Mouse (Mus musculus) left cerebral cortex, adult 9 months (tissue): Measurements from ENCODE around the gene Lypd6b.

Experiments
- DNase-seq, 2 experiments: peaks; one replicate each; pipeline ENCODE4 v3.0.0; 2022; ENCODE audit warnings: low spot score in 2 of 2

Gene Lypd6b

DNA sequence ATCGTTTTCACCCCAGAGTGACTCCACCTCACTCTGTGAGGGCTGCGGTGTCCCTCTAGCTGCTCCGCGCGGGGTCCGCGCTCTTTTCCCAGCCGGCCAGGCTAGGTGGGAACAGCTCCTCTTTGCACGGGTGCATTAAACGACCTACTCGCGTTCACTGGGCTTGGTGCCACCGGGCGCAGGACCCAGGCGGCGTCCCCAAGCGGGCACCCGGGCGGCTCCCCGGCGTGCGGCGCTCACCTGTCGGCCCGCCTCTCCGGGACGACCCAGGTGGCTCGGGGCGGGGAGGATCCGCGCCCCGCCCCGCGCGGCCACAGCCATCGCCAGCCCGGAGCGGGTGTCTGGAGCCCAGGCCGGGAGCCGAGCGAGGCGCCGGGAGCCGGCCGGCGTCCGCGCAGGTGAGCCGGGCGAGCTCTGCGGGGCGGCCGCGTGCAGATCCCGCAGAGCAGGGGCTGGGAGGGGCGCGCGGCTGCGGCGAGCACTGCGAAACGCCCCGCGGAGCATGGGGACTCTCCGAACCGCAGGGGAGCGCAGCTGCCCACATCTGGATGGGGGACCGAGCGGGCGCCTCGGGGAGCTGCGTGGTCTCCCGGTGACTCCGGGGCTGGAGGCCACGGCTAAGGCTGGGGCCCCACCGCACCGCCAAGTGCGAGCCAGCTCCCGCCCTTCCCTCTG lies at the start of gene Lypd6b:
TSS of gene Lypd6b (plus strand) at position 313 of the 675 bp plus-strand sequence.
- DNase-seq = no peak

DNA sequence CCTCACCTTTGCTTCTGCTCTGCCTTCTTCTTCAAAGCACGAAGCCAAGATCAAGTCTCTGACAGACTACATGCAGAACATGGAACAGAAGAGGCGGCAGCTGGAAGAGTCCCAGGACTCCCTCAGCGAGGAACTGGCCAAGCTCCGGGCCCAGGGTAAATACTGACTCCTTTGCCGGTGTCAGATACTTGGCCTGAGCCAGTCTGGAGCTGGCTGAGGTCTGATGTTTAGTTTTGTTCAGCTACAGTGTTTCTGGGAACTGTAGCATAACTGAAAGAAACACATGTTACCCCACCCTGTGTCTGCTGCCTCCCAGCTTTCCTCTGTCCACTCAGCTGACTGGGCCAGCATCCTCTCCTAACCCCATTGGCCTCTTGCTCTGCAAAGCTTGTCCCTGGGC lies 48.4 kb upstream of the Lypd6b start:
- DNase-seq = no peak

DNA sequence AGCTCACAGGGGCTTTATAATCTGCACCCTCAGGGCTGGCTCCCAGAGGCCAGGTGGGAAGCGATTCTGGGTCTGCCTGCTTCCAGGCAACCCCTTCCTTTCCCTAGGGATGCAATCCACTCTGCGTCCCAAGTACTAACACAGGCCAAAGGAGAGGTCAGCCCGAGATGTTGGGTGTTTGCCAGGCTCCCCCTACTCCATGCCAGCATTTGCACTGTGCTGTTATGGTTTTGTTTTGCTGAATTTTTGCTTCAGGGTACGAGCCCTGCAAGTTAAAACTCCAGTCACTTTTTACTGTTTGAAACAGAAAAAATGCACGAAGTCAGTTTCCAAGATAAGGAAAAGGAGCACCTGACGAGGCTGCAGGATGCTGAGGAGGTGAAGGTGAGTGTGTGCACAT lies 46.5 kb upstream of the Lypd6b start:
- DNase-seq = no peak

DNA sequence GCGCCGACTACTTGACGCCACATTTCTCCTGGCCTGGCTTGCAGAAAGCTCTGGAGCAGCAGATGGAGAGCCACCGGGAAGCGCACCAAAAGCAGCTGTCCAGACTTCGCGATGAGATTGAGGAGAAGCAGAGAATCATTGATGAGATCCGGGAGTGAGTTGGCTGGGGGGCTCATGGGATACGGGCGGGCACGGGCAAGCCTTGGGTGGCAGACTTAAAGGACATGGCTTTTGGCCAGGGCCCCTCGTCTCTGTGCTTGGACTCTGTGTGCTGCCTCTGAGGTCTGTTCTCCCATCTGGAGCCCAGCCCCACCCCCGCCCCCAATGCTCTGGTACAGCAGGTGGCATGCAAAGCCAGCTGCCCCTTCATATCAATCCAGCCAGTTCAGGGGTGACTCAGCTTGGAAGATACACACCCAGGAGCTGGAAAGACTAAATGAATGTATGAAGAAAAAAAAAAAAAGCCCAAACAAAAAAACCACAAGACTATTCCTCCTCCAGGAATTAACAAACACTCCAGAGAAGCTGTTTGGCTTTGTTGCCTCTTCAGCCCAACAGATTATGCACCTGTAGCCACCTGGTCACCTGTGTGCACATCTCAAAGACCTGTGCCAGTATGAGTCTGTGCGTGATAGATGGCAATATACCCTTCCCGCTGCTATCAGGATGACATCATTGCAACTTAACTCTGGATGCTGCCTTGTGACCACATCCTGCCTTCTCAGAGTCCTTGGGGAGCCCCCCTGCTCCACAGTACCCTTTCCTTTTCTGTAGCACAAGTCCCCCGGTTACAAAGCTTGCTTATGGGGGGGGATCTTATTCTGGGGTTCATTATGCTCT lies 45.4 kb upstream of the Lypd6b start:
- DNase-seq = peak in 1 of 2 experiments; percentile 57

DNA sequence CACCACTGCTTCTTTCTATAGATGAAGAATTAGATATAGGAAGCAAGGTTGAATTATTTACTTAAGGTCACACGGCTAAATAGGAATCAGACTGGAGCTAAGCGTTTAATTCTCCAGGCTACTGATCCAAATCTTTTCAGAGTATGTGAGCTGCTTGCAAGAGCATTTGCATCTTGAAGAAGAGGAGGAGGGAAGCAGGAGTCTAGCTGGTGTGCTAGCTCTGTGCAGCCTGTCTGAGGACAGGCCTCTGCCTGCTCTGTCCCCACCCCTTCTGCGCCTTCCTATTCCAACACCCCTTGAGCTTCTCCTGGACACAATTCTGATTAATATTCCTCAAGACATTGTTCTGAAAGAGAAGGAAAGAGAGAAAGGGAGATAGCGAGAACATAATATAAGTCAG lies 44.6 kb upstream of the Lypd6b start:
- DNase-seq = no peak

DNA sequence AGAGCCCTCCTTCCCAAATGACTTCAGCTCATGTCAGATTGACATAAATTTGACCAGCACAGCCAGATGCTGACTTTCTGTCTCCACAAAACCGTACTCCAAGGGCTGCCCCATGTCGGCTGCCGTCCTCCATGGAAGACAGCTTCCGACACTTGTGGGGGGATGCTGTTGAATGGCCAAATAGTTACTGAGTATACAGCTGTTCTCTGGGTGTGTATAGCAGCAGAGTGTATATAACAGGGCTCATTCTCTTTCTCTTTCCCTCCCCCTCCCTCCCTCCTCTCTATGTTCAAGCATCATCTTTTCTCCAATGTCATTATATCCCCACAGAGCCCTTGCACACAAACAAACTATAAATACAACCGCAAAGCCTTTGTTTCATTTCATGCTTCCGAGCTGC lies 43.7 kb upstream of the Lypd6b start:
- DNase-seq = no peak

DNA sequence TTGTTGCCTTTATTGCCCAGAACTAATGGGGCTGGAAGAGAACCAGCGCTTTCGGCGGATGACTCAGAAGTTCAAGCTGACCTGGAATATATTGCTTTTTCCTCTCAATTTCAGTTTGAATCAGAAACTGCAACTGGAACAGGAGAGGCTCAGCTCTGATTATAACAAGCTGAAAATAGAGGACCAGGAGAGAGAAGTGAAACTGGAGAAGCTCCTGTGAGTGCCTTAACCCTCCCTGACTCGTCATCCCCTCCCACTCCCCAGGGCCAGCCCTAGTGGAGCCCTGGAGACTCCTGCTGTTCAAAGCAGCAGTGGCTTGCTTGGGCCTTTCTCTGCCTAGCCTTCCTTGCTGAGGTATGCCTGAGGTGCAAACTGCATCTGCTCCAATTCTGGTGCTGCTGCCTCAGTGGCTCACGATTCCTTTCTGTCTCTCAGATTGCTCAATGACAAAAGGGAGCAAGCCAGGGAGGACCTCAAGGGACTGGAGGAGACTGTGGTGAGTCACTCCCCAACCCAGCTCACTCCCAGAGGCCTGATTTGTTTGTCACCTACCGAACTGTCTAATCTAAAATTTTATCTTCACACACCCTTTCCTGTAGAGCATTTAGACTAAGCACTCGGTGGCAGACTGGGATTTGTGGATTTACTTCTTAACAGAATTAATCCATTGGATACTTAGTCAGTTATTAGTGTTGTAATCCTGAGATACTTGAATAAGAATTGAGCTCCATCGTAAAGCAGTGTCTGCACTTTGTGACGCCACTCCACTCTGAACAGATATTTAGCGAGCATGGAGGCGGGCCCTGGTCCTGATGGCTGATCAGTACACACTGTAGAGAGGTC lies 43.0 kb upstream of the Lypd6b start:
- DNase-seq = no peak

DNA sequence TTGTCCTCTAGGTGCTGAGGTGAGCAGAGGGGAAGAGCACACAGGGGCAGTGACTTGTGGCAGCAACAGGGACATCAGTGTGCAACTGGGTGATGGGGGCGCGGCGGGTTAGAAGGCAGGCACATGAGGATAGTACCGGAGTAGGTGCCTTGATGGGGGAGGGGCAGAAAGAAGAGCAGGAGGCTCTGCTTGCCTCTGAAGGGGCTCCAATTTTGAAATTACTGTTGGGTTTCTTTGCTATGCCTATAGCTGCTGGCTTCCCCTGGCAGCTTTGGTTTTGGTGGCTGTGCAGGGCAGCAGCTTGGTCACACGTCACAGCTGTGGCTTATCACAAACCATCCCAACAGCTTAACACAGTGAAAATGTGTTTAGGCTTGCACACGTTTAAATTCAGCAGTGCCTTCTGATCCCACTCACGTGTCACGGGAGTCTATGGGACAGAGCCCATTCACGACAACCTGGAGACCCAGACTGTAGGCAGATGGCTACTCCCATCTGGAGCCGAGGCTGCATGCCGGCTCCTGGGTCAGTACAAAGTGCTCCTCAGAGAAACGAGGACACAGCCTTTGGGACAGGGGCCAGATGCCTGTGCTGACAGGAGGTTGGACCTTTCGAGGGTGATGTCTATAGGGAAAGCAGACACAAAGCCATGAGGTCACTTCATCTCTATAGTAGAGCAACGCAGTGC lies 42.2 kb upstream of the Lypd6b start:
- DNase-seq = no peak

DNA sequence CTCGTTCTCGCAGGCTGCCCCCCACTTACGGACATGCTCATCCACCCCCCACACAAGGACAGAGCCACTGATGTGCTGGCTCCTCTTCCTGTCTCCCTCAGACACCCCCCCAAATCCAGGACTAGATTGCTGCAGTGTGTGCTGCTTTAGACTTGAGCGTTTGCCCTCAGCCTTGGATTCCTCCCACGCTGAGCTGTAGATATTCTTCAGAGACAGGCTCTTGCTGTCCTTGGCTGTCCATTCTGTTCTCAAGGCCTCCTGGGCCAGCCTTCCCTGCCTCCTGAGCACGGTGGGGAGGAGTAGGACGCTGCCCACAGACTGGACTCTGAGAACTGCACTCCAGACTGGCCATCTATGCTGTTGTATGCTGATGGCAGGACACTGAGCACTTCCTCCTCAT lies 40.5 kb upstream of the Lypd6b start:
- DNase-seq = no peak

DNA sequence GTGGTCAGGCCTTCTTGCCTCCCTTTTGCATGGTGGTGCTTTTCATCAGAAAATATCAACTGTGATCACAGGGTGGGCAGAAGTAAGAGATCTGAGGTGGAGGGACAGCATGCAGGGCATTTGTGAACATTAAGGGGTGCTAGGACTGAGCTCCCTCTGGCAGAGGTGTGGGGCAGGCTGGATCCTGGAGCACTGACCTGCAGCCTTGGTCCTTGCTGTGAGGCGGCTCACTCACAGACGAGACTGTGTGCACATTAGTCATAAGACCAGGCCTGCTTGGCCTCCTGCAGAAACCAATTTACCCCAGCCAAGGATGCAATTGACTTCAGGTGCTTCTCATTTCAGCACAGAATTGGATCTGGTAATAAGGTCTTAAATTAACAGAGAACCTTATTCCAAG lies 39.8 kb upstream of the Lypd6b start:
- no peak for DNase-seq

DNA sequence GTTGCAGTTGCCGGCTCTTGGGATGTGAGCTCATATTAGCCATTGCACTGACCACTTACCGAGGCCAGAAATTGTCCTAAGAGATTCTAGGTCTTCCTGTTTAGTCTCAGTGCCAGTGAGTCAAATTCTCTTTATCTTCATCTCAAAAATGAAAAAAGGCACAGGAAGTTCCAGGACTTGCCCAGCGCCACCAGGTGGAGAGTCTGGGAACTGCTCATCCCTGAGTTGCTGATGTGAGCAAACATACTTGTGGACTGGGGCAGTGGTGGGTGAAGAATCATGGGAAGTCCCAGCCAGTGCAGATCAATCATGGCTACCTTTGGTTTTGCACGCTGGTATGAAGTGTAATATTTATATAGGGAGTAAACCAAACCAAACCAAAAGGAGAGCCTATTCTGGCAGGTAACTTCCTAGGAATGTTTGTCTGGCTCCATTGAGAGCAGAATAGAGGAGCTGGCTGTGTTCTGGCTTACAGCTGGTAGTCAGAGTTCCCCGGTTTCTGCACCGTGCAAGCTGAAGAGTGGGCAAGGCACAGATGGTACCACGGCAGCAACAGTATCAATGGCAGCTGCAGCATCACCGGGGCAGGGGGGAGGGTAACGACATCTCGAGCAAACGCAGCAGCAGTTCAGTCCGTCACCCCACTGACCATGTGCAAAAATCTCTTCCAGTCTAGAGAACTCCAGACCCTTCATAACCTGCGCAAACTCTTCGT lies 38.7 kb upstream of the Lypd6b start:
- DNase-seq = peak in 1 of 2 experiments; percentile 76

DNA sequence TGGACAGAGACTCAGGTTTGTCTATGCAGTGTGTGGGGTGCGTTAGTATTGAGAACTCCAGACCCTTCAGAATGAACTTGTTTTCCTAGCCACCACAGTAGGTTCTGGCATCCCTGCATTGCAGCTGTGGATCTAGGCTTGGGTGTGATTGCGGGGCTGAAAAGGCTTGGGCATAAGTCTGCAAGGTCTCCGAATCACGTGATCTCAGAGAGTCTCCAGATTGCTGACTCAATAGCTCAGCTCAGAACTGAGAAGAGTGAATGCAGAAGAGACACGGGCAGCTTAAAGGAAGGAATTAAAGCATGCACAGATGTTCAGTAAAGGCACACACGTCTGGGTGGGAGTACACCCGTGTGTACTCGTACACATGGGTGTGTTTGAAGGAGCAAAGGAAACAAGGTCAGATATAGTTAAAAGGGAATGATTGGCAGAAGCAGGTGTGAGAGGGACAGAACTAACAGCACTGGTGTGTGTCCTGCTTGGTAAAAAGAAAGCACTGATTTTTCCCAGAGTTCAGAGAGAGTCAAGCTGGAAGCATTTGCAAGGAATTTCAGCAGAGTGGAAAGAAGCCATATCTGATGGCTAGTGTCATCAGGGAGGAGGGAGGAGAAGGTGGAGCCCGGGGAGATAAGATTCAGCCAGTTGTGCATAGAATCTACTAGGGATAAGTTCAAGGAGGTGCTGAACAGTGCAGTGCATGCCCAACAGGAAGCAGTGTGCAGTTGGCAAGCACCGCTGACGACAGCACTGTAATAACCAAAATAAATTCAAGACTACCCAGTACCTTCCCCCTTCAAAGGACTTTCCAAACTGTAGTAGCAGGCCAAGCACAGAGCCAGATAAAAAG lies 37.5 kb upstream of the Lypd6b start:
- DNase-seq = no peak

DNA sequence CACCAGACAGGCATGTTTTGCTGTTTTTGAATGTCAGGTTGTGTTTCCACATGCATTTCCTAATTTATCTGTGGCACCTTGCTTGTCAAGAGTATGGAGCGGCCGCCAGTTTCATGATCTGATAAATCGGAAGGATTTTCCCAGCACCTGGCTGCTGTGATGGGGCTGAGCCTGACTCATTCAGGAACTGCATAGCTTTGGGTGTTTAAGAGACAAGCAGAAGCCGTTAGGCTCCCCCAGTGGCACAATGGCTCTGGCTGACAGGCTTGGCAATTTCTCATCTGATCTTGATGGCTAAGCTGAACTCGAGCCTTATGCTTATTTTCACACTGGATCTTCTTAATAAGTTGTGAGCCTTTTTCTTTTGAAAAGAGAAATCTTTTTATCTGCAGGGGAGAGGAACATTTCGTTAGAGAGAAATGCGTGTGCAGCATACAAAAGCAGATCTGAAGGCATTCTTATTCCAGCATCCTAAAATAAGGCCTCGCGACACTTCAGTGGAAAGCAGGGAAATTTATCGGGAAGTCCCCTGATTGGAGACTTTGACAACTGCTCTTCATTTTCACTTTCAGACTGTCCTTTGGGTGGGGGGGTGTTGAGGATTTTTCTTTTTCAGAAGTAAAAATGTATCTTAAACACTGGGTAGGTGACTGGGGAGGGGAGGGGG lies 35.8 kb upstream of the Lypd6b start:
- peak in 1 of 2 experiments; percentile 55 for DNase-seq

DNA sequence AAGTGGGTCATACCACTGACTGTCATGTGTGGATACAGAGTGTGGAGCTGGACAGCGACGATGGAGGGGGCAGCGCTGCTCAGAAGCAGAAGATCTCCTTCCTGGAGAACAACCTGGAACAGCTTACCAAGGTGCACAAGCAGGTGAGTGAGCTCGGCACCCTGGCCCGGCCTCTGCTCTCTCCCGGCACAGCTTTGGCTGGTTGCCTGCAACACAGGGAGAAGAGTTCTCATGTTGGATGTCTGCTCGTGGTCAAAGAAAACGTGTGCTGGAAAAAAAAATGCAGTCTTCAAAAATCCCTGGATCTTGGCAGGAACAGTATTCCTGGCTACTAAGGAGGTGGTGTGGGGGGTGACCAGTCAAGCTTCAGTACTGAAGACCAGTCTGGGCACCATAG lies 35.3 kb upstream of the Lypd6b start:
- DNase-seq = no peak

DNA sequence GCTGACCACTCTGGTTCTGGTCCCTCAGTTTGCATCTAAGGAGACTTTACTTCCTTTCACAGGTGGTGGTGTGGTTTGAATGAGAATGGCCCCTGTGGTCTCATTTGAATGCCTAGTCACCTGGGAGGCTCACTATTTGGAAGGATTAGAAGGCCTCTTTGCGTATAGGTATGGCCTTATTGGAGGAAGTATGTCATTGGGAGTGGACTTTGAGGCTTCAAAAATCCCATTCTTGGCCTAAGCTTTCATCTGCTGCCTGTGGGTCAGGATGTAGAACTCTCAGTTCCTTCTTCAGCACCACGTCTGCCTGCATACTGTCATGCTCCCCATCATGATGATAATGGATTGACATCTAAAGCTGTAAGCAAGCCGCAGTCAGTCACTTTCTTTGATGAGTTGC lies 34.4 kb upstream of the Lypd6b start:
- DNase-seq = no peak

DNA sequence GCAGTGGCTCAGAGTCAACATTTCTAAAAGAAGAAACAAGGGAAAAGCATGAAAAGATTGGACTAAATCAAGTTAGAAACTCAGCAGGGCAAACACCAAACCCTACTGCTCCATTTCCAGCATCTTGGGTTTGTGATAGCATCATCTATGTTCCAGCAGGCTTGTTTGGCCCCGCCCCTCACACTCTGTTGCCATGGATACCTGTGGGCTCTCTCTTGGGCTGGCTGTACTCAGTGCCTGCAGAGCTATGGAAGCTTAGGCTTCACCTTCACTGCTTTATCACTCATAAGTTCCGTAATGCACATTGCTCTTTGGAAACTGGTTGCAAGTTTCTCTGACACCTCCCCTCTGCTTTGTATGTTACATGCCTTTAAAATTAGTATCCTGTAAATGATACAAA lies 32.4 kb upstream of the Lypd6b start:
- peak in 1 of 2 experiments; percentile 69 for DNase-seq

DNA sequence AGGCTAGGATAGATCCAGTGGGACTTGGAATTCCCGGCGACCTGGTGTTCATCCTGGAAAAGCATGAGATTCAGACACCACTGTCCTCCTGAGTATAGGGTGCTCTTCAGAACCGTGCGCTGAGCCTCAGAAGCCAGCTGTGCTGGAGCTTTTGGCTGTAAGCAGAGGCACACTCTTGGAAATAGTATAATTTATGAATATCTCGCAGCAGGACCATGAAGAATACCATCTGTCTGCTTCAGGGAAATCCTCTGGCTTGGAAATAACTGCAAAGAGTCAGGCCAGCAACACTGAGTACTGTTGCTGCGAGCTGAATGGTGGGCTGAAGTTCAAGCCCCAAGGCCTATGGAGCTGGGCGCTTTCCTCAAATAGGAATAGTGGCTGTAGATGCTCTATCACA lies 29.9 kb upstream of the Lypd6b start:
- no peak for DNase-seq

DNA sequence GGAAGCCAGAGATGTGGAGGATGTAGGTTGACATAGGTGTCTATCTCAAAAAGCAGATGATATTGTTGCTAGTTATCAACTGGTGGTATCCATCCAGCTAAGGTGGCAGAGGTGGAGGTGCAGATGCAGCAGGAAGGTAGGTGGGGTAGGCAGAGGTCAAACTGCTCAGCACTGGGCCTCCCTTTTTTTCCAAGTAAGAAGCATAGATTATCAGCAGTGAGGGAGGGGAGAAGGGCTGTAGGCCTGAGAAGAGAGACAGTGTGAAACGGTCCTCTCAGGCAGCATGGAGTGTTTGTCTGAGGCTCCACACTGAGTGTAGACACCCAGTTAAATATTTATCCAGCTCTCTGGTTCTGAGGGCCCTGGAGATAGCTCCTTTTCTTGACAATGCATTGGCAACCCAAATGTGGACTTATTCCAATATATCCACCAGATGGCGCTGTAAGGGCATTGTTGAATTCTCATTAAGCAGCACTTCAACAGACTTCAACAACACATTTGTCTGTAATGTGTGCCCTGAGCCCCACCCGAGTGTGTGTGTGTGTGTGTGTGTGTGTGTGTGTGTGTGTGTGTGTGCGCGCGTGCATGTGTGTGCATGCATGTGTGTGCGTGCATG lies 23.0 kb upstream of the Lypd6b start:
- DNase-seq = peak in 1 of 2 experiments; percentile 65

DNA sequence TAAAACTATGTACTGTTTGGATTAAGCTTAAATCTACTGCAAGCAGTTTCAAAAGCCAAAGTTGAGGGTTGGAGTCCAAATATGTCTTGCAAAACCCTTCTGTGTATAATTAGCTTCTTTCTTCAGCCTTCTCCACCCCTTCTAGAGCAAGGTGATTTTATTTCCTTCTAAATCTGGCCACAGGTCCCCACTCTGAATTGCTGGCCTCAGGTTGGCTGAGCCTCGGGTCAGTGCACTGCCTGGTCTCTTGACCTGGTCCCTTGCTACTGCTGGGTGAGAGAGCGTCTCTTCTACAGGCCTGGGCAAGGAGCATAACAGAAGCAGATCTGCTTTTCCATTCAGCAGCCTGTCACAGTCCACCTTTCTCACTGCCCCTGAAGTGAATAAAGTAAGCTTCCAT lies 18.6 kb upstream of the Lypd6b start:
- DNase-seq = no peak
